Mouse (Mus musculus) heart, adult 18-20 months (tissue): Measurements from ENCODE around the gene Tmem63c. TPM values are rescaled to one million over a fixed set of nuclear protein-coding genes. Genes with fewer than 3 reads are reported as not detected.

ENCODE experiments used
- DNase-seq, 2 experiments: peaks; one replicate each; pipeline ENCODE4 v3.0.0; 2021 to 2022; ENCODE audit warnings: mixed read lengths in 1 of 2
- microRNA-seq, 2 experiments: library from miRNA; unstranded; fragments of <30 nt; microRNA quantifications; one replicate each; pipeline ENCODE4 v1.2.0; 2022
- total RNA-seq, 2 experiments: library from RNA; stranded (reverse); gene quantifications; 2 replicates each; pipeline ENCODE4 v1.2.3; 2021

Gene Tmem63c
- total RNA-seq, 2 experiments from 2014 or later = 0.08 to 0.12 TPM

- DNase-seq = no peak
These were observed 111.1 kb downstream of the Tmem63c start for GRCm38 (mm10) chr12:87132210-87132609.

GRCm38 (mm10) chr12:87132784-87133183 lies 111.6 kb downstream of the Tmem63c start:
- DNase-seq = no peak

GRCm38 (mm10) chr12:87137439-87138341 lies 116.5 kb downstream of the Tmem63c start:
- no peak for DNase-seq

- no peak for DNase-seq
These were observed 117.2 kb downstream of the Tmem63c start for GRCm38 (mm10) chr12:87138342-87138701.

DNA sequence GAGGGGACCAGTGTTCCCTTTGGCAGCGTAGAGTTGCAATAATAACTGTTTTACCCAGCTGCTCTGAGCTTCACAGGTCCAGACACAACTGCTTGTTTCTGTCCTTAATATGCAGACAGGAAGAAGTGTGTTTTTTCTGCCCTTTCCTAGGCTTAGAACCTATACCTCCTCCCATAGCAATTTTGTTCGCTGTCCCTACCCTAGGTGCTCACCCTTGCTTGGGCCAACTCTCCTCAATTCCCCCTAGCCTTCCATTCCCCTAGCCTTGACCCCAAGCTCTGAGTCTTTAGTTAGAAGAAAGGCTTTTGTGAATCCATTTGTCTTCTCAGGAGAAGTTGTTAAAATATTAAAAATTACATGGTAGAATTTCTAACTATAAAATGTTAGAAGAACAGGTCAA lies 117.6 kb downstream of the Tmem63c start:
- DNase-seq = no peak

Small RNA genes lying within 50 kb of the gene (microRNA-seq; reads per million reads assigned to microRNA genes)
- 0 reads per million in 2 experiments for gene Gm25847

Other genes starting within 250 kb of the Tmem63c start
- gene Irf2bpl, start 136.5 kb upstream of the Tmem63c start, total RNA-seq = 10 to 100 TPM; 30.0 to 30.5 TPM
- gene Cipc, start 74.3 kb upstream of the Tmem63c start, total RNA-seq = 10 to 100 TPM; 37.1 to 40.8 TPM
- not detected for gene Zdhhc22, start 30.9 kb upstream of the Tmem63c start, total RNA-seq
- not detected for gene Ngb, start 81.2 kb downstream of the Tmem63c start, total RNA-seq
- gene Gstz1, start 125.8 kb downstream of the Tmem63c start, total RNA-seq = 10 to 100 TPM; 47.5 to 50.0 TPM
- 1 to 10 TPM; 8.5 to 9.4 TPM for gene Pomt2, start 126.6 kb downstream of the Tmem63c start, total RNA-seq
- under 1 TPM; 0.26 to 0.30 TPM for gene Samd15, start 178.4 kb downstream of the Tmem63c start, total RNA-seq
- 1 to 10 TPM; 6.4 to 6.7 TPM for gene Tmed8, start 179.1 kb downstream of the Tmem63c start, total RNA-seq
- under 1 TPM; 0.46 to 0.69 TPM for gene Noxred1, start 217.4 kb downstream of the Tmem63c start, total RNA-seq
- gene Vipas39, start 244.9 kb downstream of the Tmem63c start, total RNA-seq = 10 to 100 TPM; 22.0 to 24.6 TPM
- 100 to 1,000 TPM; 155 to 174 TPM for gene Ahsa1, start 245.1 kb downstream of the Tmem63c start, total RNA-seq